Mouse (Mus musculus) lung, embryonic 16.5 days (tissue): ENCODE results near the gene Prph. TPM values are rescaled to one million over a fixed set of nuclear protein-coding genes. Genes with fewer than 3 reads are reported as not detected.
"Not testable (repeated sequence)": the region's sequence is repeated elsewhere in the genome, so short reads cannot be mapped to it uniquely, and the experiment has no call there.

Source experiments
- ATAC-seq: fragments of 200-750 bp; cut with Nextera tagmentation; 2 replicates; pipeline ENCODE4 v1.8.0; 2017; ENCODE audit warnings: low read depth, mild to moderate bottlenecking, moderate library complexity
- H3K27ac ChIP-seq: fragments of 300-500 bp; sonication (generic); 2 replicates; pipeline ENCODE4 v1.5.1; 2014; ENCODE audit warnings: mild to moderate bottlenecking, control low read depth, low read length
- H3K27me3 ChIP-seq: fragments of 300-500 bp; sonication (generic); 2 replicates; pipeline ENCODE4 v1.6.1; 2014; ENCODE audit warnings: low read depth, low read length, mixed read lengths; ENCODE audit not compliant: control insufficient read depth, insufficient read depth
- H3K36me3 ChIP-seq: fragments of 300-500 bp; sonication (generic); 2 replicates; pipeline ENCODE4 v1.6.1; 2014; ENCODE audit warnings: low read length; ENCODE audit not compliant: control insufficient read depth, insufficient read depth
- H3K4me1 ChIP-seq: fragments of 300-500 bp; sonication (generic); replicated peaks from 2 replicates; pipeline ENCODE4 v1.6.1; 2014; ENCODE audit warnings: low read length, mixed read lengths; ENCODE audit not compliant: control insufficient read depth, insufficient read depth
- H3K4me2 ChIP-seq: fragments of 300-500 bp; sonication (generic); 2 replicates; pipeline ENCODE4 v1.6.1; 2014; ENCODE audit warnings: low read depth, low read length, control low read depth
- H3K4me3 ChIP-seq: fragments of 300-500 bp; sonication (generic); 2 replicates; pipeline ENCODE4 v1.5.1; 2014; ENCODE audit warnings: mild to moderate bottlenecking, low read length, control low read depth
- H3K9ac ChIP-seq: fragments of 300-500 bp; sonication (generic); 2 replicates; pipeline ENCODE4 v1.6.1; 2014; ENCODE audit warnings: low read length, control low read depth
- H3K9me3 ChIP-seq: fragments of 300-500 bp; sonication (generic); 2 replicates; pipeline ENCODE4 v1.6.1; 2016; ENCODE audit warnings: low read length; ENCODE audit not compliant: control insufficient read depth
- WGBS: fragments of 180-500 bp; shearing (Covaris S2); extraction: QIAGEN DNeasy Blood & Tissue Kit; methylation state at CpG from one replicate; pipeline ENCODE4 v1.1.7; 2014; 5-methylcytosine and 5-hydroxymethylcytosine counted together
- polyA plus RNA-seq: library from polyadenylated mRNA; unstranded; fragments of >200 nt; fragmentation: Nextera tagmentation; extraction: Ambion mirVana; gene quantifications from 2 replicates; pipeline ENCODE4 v1.2.1, GENCODE M21; 2015

The Prph gene
- polyA plus RNA-seq, 1 experiment from 2014 or later = 3.9 TPM

- no peaks in the 10 kb centered on the region for H3K27me3 ChIP-seq
- no peak overlapping the region for H3K4me2 ChIP-seq
- no peak overlapping the region for H3K27ac ChIP-seq
- H3K4me3 ChIP-seq = no peak overlapping the region
- H3K36me3 ChIP-seq = peaks cover 22% of the 10 kb centered on the region
- H3K9me3 ChIP-seq = no peaks in the 10 kb centered on the region
- WGBS = 85% methylated on average over 5 of the region's 5 CpGs
- no peak for ATAC-seq
- peaks cover under 1% of the 10 kb centered on the region; the same call in 1 of the 2 replicates for H3K4me1 ChIP-seq
- H3K9ac ChIP-seq = no peak overlapping the region
Observed at GRCm38 (mm10) chr15:99038797-99039196, 16.2 kb upstream of the Prph start.

GRCm38 (mm10) chr15:99039306-99039705 lies 15.7 kb upstream of the Prph start:
- Histone ChIP-seq H3K4me2 (no peak overlapping the region), H3K4me1 (no peaks in the 10 kb centered on the region), H3K4me3 (no peak overlapping the region), H3K27ac (no peak overlapping the region), H3K27me3 (no peaks in the 10 kb centered on the region), H3K9me3 (no peaks in the 10 kb centered on the region), H3K9ac (no peak overlapping the region), H3K36me3 (peaks cover 22% of the 10 kb centered on the region)
- no peak for ATAC-seq
- WGBS = 67% methylated on average over 4 of the region's 4 CpGs

GRCm38 (mm10) chr15:99039996-99040919 lies 14.7 kb upstream of the Prph start:
- Histone ChIP-seq H3K36me3 (peaks cover 13% of the 10 kb centered on the region; the same call in 1 of the 2 replicates), H3K4me1 (no peaks in the 10 kb centered on the region), H3K4me2 (no peak overlapping the region), H3K9ac (no peak overlapping the region), H3K4me3 (no peak overlapping the region), H3K27ac (no peak overlapping the region), H3K9me3 (no peaks in the 10 kb centered on the region), H3K27me3 (no peaks in the 10 kb centered on the region)
- WGBS = 41% methylated on average over 26 of the region's 26 CpGs
- ATAC-seq = peak; percentile 31; the same call in 1 of the 2 replicates

GRCm38 (mm10) chr15:99040920-99041856 lies 13.8 kb upstream of the Prph start:
- no peak overlapping the region for H3K9ac ChIP-seq
- 50% methylated on average over 21 of the region's 21 CpGs for WGBS
- no peak overlapping the region for H3K4me3 ChIP-seq
- no peaks in the 10 kb centered on the region for H3K4me1 ChIP-seq
- H3K4me2 ChIP-seq = no peak overlapping the region
- ATAC-seq = no peak
- H3K27ac ChIP-seq = no peak overlapping the region
- H3K9me3 ChIP-seq = no peaks in the 10 kb centered on the region
- peaks cover 8% of the 10 kb centered on the region; the same call in 1 of the 2 replicates for H3K36me3 ChIP-seq
- no peaks in the 10 kb centered on the region for H3K27me3 ChIP-seq

- WGBS = 76% methylated on average over 5 of the region's 5 CpGs
- Histone ChIP-seq H3K27ac (no peak overlapping the region), H3K36me3 (0 out of 2 replicates have a peak, but pooled peaks cover 2% of the 10 kb centered on the region), H3K4me3 (no peak overlapping the region), H3K4me2 (no peak overlapping the region), H3K9ac (no peak overlapping the region), H3K9me3 (no peaks in the 10 kb centered on the region), H3K4me1 (no peaks in the 10 kb centered on the region), H3K27me3 (no peaks in the 10 kb centered on the region)
- ATAC-seq = no peak
Observed at GRCm38 (mm10) chr15:99042334-99042733, 12.6 kb upstream of the Prph start.

GRCm38 (mm10) chr15:99044854-99045253 lies 10.1 kb upstream of the Prph start:
- Histone ChIP-seq H3K9me3 (no peaks in the 10 kb centered on the region), H3K4me1 (no peaks in the 10 kb centered on the region), H3K27ac (no peak overlapping the region), H3K9ac (no peak overlapping the region), H3K36me3 (no peaks in the 10 kb centered on the region), H3K27me3 (peaks cover 2% of the 10 kb centered on the region; the same call in 1 of the 2 replicates), H3K4me3 (no peak overlapping the region), H3K4me2 (no peak overlapping the region)
- no peak for ATAC-seq
- 37% methylated on average over 3 of the region's 3 CpGs for WGBS

- H3K4me2 ChIP-seq, H3K9me3 ChIP-seq, H3K27me3 ChIP-seq, H3K4me1 ChIP-seq, H3K9ac ChIP-seq, H3K27ac ChIP-seq, H3K4me3 ChIP-seq, H3K36me3 ChIP-seq, ATAC-seq: not testable (repeated sequence)
- WGBS = 77% methylated on average over 6 of the region's 6 CpGs
Observed at GRCm38 (mm10) chr15:99045734-99046133, 9.2 kb upstream of the Prph start.

- no peak overlapping the region for H3K27ac ChIP-seq
- H3K27me3 ChIP-seq = peaks cover 19% of the 10 kb centered on the region
- H3K9me3 ChIP-seq = no peaks in the 10 kb centered on the region
- H3K4me2 ChIP-seq = no peak overlapping the region
- no peak for ATAC-seq
- no peaks in the 10 kb centered on the region for H3K36me3 ChIP-seq
- H3K4me1 ChIP-seq = peaks cover 2% of the 10 kb centered on the region; the same call in 1 of the 2 replicates
- H3K9ac ChIP-seq = no peak overlapping the region
- 28% methylated on average over 13 of the region's 13 CpGs for whole genome bisulfite sequencing
- H3K4me3 ChIP-seq = no peak overlapping the region
Observed at GRCm38 (mm10) chr15:99049473-99050253, 5.3 kb upstream of the Prph start.
